Mouse (Mus musculus): ENCODE data around the gene Cyp2b23. TPM values are rescaled to one million over a fixed set of nuclear protein-coding genes. Genes with fewer than 3 reads are reported as not detected.
"Not testable (repeated sequence)": the region's sequence is repeated elsewhere in the genome, so short reads cannot be mapped to it uniquely, and the experiment has no call there.

The Cyp2b23 gene
- not detected in 2 replicates for polyA plus RNA-seq (2015; fragmentation: Nextera tagmentation; extraction: Ambion mirVana)

DNA sequence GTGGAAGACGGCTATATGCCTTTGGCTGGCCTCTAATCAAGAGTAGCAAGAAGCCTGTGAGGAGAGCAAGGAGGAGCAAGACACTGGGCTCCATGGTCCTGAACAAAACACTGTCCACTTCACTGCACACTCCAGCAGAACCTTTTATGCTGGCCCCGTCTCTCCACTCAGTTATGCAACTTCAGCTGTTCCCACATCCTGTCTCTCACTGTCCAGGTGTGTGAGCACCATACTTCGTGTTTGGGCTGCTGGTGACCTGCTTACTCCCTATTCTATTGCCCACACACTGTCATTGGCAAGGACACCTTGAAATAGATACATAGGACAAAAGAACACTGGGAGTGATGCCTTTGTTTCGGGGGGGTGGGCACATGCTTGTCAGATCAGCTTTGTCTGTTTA, at the start of gene Cyp2b23:
Cyp2b23 (minus strand) TSS at position 101 of the 400 bp plus-strand sequence.
- Histone ChIP-seq H3K27me3 (no peaks in the 10 kb centered on the region), H3K9ac (no peak within 1 kb of the TSS), H3K4me1 (replicated peaks) (no peaks in the 10 kb centered on the region), H3K9me3 (replicated peaks) (0 out of 2 replicates have a peak, but pooled peaks cover 2% of the 10 kb centered on the region), H3K4me3 (replicated peaks) (no peak within 1 kb of the TSS), H3K4me2 (no peak within 1 kb of the TSS), H3K36me3 (no peaks in the 10 kb centered on the region), H3K27ac (no peak within 1 kb of the TSS)
- 45% methylated on average over 4 of the region's 4 CpGs for WGBS (ENCODE audit: insufficient replicate concordance)
- ATAC-seq (ENCODE audit: low read depth) = no peak
- DNase-seq = no peak

DNA sequence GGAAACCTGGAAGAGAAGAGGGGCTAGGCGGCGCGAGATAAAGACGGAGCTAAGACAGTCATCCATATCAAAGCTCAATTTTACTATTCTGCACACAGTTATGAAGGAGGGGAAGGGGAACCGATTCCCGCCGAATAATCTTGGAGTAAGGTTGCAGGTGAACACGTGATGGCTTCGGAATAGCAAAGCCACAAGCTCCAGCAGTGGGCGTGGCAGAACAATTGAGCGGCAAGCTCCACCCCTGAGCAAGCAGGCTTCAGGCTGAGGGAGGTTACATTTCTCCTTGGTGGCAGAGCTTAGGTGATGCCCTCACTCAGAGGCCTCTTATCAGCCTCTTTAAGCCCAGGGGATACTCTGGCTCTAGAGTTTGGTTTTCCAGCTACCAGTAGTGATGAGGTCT, 24.8 kb upstream of the Cyp2b23 start:
- Histone ChIP-seq H3K4me1 (replicated peaks) (no peaks in the 10 kb centered on the region), H3K4me3 (replicated peaks) (no peak overlapping the region), H3K4me2 (no peak overlapping the region), H3K9ac (no peak overlapping the region), H3K9me3 (replicated peaks) (0 out of 2 replicates have a peak, but pooled peaks cover 3% of the 10 kb centered on the region), H3K27me3 (no peaks in the 10 kb centered on the region), H3K36me3 (no peaks in the 10 kb centered on the region), H3K27ac (no peak overlapping the region)
- 75% methylated on average over 11 of the region's 11 CpGs for WGBS (ENCODE audit: insufficient replicate concordance)
- ATAC-seq (ENCODE audit: low read depth) (no peak), DNase-seq (no peak)

DNA sequence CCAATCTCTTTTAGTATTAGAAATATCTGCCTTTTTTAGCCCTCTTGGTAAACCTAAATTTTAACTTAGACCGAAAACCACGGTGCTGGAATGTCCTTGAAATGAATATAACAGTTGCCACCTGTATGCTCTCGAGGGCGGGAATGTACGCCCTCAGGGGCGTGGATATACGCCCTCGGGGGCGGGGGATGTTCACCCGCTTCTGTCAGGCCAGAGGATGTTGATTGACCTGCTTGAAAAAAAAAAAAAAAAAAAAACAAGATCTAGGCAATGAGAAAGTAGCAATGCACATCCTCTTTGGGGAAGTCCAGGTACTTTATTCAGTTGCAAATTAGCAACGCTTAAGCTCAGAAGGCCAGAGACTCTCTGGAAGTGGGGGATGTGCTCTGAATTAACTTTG, 20.8 kb upstream of the Cyp2b23 start:
- 30% methylated on average over 11 of the region's 11 CpGs for WGBS (ENCODE audit: insufficient replicate concordance)

DNA sequence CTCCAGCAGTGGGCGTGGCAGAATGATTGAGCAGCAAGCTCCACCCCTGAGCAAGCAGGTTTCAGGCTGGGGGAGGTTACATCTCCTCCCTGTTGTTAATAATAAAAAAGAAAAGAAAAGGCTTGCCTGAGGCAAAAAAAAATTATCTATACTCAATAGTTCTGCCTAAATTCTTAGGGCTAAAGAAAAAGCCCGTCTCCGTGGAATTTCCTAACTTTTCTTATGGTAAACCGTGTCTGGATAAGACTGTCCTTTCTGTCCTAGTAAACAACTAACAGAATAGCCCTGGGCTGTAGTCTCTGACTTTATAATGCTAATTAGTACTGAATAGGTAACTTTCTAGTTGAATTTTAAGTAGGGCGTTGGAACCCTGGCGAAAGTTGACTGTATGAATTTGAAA, 20.0 kb upstream of the Cyp2b23 start:
- H3K9ac ChIP-seq; H3K27me3 ChIP-seq; DNase-seq; H3K4me1 ChIP-seq (replicated peaks); H3K4me2 ChIP-seq; H3K9me3 ChIP-seq (replicated peaks); H3K36me3 ChIP-seq; ATAC-seq (ENCODE audit: low read depth); H3K4me3 ChIP-seq (replicated peaks); H3K27ac ChIP-seq: not testable (repeated sequence)
- 47% methylated on average over 6 of the region's 6 CpGs for WGBS (ENCODE audit: insufficient replicate concordance)

More for the DNA sequence above, 20.8 kb upstream of the Cyp2b23 start:
- no peak for ATAC-seq (ENCODE audit: low read depth)
- H3K4me2 ChIP-seq = no peak overlapping the region
- no peak overlapping the region for H3K4me3 ChIP-seq (replicated peaks)
- no peaks in the 10 kb centered on the region for H3K27me3 ChIP-seq
- no peak overlapping the region for H3K9ac ChIP-seq
- no peak overlapping the region for H3K27ac ChIP-seq
- no peaks in the 10 kb centered on the region for H3K9me3 ChIP-seq (replicated peaks)
- no peak for DNase-seq
- H3K36me3 ChIP-seq = no peaks in the 10 kb centered on the region
- no peaks in the 10 kb centered on the region for H3K4me1 ChIP-seq (replicated peaks)

DNA sequence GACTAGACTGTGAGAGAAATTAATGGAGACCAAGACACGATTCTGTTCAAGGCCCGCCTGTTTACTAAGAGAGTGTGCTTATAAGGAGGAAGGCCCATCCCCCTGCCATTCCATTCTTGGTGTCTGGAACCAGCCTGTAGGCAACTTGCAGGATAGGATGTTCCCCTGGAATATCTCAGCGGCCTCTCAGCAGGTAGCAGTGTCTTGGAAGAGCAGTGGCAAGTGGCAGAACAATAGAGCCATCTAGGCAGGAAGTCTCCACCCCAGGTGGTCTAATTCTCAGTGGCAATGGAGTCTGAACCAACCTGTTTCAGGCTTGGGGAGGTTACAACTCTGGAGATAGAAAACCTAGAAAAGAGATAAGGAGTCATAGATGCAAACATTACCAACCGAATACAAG, 13.9 kb upstream of the Cyp2b23 start:
- H3K27me3 ChIP-seq = no peaks in the 10 kb centered on the region
- no peak for ATAC-seq (ENCODE audit: low read depth)

DNA sequence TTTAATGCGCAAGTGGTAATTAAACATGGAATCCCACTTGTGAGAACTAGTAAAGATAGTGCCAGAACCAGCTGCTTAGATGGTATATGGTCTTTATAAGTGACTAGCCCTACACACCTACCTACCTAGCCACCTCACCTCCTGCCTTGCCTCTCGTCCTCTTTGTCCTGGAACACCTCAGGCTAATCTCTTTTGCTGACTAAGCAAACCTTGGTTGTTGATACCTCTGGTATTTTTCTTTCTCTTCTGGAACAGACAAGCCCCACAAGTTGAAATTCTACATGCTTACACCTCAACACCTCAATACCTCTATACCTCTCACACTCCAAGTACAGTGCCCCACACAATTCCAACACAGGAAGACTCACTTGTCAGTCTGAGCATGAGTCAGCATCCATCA, 524 bp downstream of the Cyp2b23 start:
- H3K27me3 ChIP-seq = no peaks in the 10 kb centered on the region
- ATAC-seq (ENCODE audit: low read depth) (no peak), DNase-seq (no peak)
- no peak overlapping the region for H3K4me3 ChIP-seq (replicated peaks)
- no peak overlapping the region for H3K4me2 ChIP-seq
- no peak overlapping the region for H3K9ac ChIP-seq
- no peak overlapping the region for H3K27ac ChIP-seq
- no peaks in the 10 kb centered on the region for H3K36me3 ChIP-seq
- WGBS (ENCODE audit: insufficient replicate concordance) = 58% methylated on average over 2 of the region's 2 CpGs
- no peaks in the 10 kb centered on the region for H3K4me1 ChIP-seq (replicated peaks)
- no peaks in the 10 kb centered on the region for H3K9me3 ChIP-seq (replicated peaks)

More for the DNA sequence above, 13.9 kb upstream of the Cyp2b23 start:
- 55% methylated on average over 4 of the region's 4 CpGs for WGBS (ENCODE audit: insufficient replicate concordance)
- Histone ChIP-seq H3K36me3 (no peaks in the 10 kb centered on the region), H3K27ac (no peak overlapping the region), H3K9ac (no peak overlapping the region), H3K9me3 (replicated peaks) (no peaks in the 10 kb centered on the region), H3K4me2 (no peak overlapping the region), H3K4me3 (replicated peaks) (no peak overlapping the region), H3K4me1 (replicated peaks) (no peaks in the 10 kb centered on the region)
- no peak for DNase-seq

DNA sequence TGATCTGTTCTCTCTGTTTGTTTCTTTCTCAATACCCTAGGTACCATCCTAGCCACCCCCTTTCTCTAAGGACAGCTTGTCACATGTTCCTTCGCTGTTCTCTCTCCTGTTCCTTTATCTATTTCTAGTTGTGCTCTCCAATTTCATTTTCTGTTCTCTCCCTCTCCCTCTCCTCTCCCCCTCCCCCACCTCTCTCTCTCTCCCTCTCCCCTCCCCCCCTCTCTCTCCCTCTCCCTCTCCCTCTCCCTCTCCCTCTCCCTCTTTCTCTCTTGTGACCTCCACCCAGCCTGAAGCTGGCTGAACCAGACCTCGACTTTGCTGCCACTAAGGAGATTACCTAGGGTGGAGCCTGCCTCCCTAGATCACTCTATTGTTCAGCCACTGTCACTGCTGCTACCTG, 18.8 kb downstream of the Cyp2b23 start:
- not testable (repeated sequence) for H3K9me3 ChIP-seq (replicated peaks); H3K9ac ChIP-seq; H3K4me1 ChIP-seq (replicated peaks); H3K36me3 ChIP-seq; ATAC-seq (ENCODE audit: low read depth); H3K4me2 ChIP-seq; H3K27me3 ChIP-seq; H3K4me3 ChIP-seq (replicated peaks); H3K27ac ChIP-seq; DNase-seq
- whole genome bisulfite sequencing (ENCODE audit: insufficient replicate concordance) = 22% methylated on average over 2 of the region's 2 CpGs

DNA sequence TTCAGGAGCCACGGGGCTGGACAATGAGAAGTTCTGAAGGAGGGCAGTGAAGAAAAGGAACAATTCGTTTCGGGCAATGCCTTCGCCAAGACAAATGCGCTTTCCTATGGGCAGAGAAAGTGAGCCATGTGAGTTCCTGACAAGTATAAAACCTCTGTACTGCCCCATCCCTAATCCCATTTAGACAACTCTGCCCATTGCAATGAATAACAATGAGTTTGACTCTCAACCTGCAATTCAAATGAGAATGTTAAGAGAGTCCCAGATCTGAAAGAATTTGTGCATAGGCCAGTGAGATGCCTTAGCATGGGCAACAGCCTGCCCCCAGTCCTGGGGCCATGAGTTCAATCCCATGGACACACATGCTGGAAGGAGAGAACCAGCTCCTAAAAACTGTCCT, 20.2 kb downstream of the Cyp2b23 start:
- Histone ChIP-seq H3K4me2 (no peak overlapping the region), H3K4me1 (replicated peaks) (no peaks in the 10 kb centered on the region), H3K27me3 (no peaks in the 10 kb centered on the region), H3K27ac (no peak overlapping the region), H3K36me3 (no peaks in the 10 kb centered on the region), H3K4me3 (replicated peaks) (no peak overlapping the region), H3K9ac (no peak overlapping the region), H3K9me3 (replicated peaks) (no peaks in the 10 kb centered on the region)
- no peak for DNase-seq
- no peak for ATAC-seq (ENCODE audit: low read depth)
- 68% methylated on average over 5 of the region's 5 CpGs for WGBS (ENCODE audit: insufficient replicate concordance)

DNA sequence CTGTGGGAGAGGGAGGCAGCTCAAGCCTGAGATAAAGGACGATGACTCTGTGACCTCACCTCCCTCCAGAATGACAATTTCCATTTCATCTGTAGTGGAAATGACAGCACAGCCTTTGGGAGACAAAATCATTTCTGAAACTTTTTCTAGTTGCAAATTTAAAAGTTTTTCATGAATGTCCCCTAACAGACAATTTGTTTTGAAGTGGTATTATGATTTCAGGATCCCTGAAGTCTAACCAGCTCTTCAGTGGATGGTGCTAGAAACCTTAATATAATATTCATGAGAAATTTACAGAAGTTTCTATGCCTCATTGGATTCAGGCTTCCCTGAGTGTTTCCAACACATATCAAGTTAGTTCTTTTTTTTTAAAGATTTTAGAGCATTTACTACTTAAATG, 67.9 kb downstream of the Cyp2b23 start, which contains the start of gene Vmn1r185:
Vmn1r185 (minus strand) TSS at position 101 of the 400 bp plus-strand sequence.
- 50% methylated on average over 1 of the region's 1 CpGs for whole genome bisulfite sequencing (ENCODE audit: insufficient replicate concordance)
- not testable (repeated sequence) for H3K9ac ChIP-seq; H3K27me3 ChIP-seq; H3K4me1 ChIP-seq (replicated peaks); H3K9me3 ChIP-seq (replicated peaks); DNase-seq; H3K4me3 ChIP-seq (replicated peaks); H3K4me2 ChIP-seq; ATAC-seq (ENCODE audit: low read depth); H3K36me3 ChIP-seq; H3K27ac ChIP-seq

Other genes with a start within 250 kb of the Cyp2b23 start
- gene Nlrp9a, start 151.4 kb downstream of the Cyp2b23 start, polyA plus RNA-seq (2015; fragmentation: Nextera tagmentation; extraction: Ambion mirVana) = not detected in 2 replicates
- not detected in 2 replicates for gene Vmn1r185, start 68.0 kb downstream of the Cyp2b23 start, polyA plus RNA-seq (2015; fragmentation: Nextera tagmentation; extraction: Ambion mirVana)
- gene Cyp2b19, start 70.7 kb upstream of the Cyp2b23 start, polyA plus RNA-seq (2015; fragmentation: Nextera tagmentation; extraction: Ambion mirVana) = not detected in 2 replicates
- gene Cyp2g1, start 122.5 kb upstream of the Cyp2b23 start, polyA plus RNA-seq (2015; fragmentation: Nextera tagmentation; extraction: Ambion mirVana) = not detected in 2 replicates
- gene Cyp2a5, start 148.9 kb upstream of the Cyp2b23 start, polyA plus RNA-seq (2015; fragmentation: Nextera tagmentation; extraction: Ambion mirVana) = 0.13 and 0.14 TPM in 2 replicates